Mouse (Mus musculus): Measurements from ENCODE around the gene Fgf4. TPM values are rescaled to one million over a fixed set of nuclear protein-coding genes. Genes with fewer than 3 reads are reported as not detected.

The Fgf4 gene
- polyA plus RNA-seq, 1 experiment from 2014 or later: 0.34 TPM

Other genes starting within 250 kb of the Fgf4 start
- 3.1 and 3.3 TPM in 2 replicates for gene Ano1, start 95.4 kb upstream of the Fgf4 start, polyA plus RNA-seq (2016; fragmentation: Nextera tagmentation; extraction: Ambion mirVana)
- gene Fgf3, start 9.3 kb upstream of the Fgf4 start, polyA plus RNA-seq (2016; fragmentation: Nextera tagmentation; extraction: Ambion mirVana): 0.80 and 1.1 TPM in 2 replicates
- 48.1 and 59.1 TPM in 2 replicates for gene Fgf15, start 49.2 kb downstream of the Fgf4 start, polyA plus RNA-seq (2016; fragmentation: Nextera tagmentation; extraction: Ambion mirVana)
- 34.6 and 36.7 TPM in 2 replicates for gene LTO1, start 67.7 kb downstream of the Fgf4 start, polyA plus RNA-seq (2016; fragmentation: Nextera tagmentation; extraction: Ambion mirVana)
- gene Ccnd1, start 92.6 kb downstream of the Fgf4 start, polyA plus RNA-seq (2016; fragmentation: Nextera tagmentation; extraction: Ambion mirVana): 140 and 159 TPM in 2 replicates

Measured in neural tube, embryonic 12.5 days (tissue).